Mouse (Mus musculus) adrenal gland, postnatal 14 days (tissue): ENCODE data around the gene Phox2a. TPM values are rescaled to one million over a fixed set of nuclear protein-coding genes. Genes with fewer than 3 reads are reported as not detected.
A peak's percentile ranks its signal among the peaks of the same experiment; 100 is the strongest.

Experiments
- DNase-seq: peaks from one replicate; pipeline ENCODE4 v3.0.0; 2021; ENCODE audit warnings: mixed read lengths
- long read RNA-seq, 2 experiments: library from polyadenylated mRNA; stranded (forward); transcript quantifications; one replicate each; pipeline ENCODE4 v2.0.0; 2021
- total RNA-seq: library from RNA; stranded (reverse); gene quantifications from 2 replicates; pipeline ENCODE4 v1.2.3, GENCODE M21; 2021

Phox2a gene
- 25.7 and 30.6 TPM in 2 replicates for total RNA-seq
- long read RNA-seq, experiment 1, transcript Phox2a-201 (3 exons, 1,609 nt): major isoform, 17 of 23 reads
- long read RNA-seq, experiment 1, partial matches to known transcripts: 5 of 23 reads
- long read RNA-seq, experiment 1, other reads (novel, unspliced or antisense): 0 of 23 reads
- long read RNA-seq, experiment 2, transcript Phox2a-201 (3 exons, 1,609 nt): major isoform, 11 of 16 reads
- long read RNA-seq, experiment 2, partial matches to known transcripts: 5 of 16 reads
- long read RNA-seq, experiment 2, other reads (novel, unspliced or antisense): 0 of 16 reads

- peak; percentile 58 for DNase-seq
Measured at GRCm38 (mm10) chr7:101817861-101818401, at the start of gene Phox2a. Gene Phox2a, plus strand, starts transcription at chr7:101818313.

- DNase-seq: no peak
Measured at GRCm38 (mm10) chr7:101770051-101770450, 48.1 kb upstream of the Phox2a start.

GRCm38 (mm10) chr7:101771604-101772003 lies 46.5 kb upstream of the Phox2a start:
- DNase-seq: no peak

DNA sequence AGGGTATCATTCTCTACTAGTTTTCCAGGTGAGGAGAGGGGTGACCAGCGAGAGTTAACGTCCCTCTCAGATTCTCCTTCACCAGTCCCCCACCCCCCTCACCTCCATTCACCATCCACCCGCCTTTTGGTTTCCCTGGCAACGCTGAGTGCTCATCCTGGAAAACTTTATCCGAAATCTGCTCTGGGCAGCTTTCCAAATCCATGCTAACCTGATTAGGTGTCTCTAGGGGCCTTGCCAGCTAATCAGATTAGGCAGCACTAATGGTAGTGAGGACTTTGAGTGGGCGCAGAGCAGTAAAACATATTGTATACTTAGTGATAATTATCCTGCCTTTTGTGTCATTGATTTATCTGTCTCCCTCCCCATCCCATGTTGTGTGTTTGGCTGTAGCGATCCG lies 45.4 kb upstream of the Phox2a start:
- DNase-seq: peak; percentile 65

- no peak for DNase-seq
Measured at GRCm38 (mm10) chr7:101777053-101777452, 41.1 kb upstream of the Phox2a start.

DNA sequence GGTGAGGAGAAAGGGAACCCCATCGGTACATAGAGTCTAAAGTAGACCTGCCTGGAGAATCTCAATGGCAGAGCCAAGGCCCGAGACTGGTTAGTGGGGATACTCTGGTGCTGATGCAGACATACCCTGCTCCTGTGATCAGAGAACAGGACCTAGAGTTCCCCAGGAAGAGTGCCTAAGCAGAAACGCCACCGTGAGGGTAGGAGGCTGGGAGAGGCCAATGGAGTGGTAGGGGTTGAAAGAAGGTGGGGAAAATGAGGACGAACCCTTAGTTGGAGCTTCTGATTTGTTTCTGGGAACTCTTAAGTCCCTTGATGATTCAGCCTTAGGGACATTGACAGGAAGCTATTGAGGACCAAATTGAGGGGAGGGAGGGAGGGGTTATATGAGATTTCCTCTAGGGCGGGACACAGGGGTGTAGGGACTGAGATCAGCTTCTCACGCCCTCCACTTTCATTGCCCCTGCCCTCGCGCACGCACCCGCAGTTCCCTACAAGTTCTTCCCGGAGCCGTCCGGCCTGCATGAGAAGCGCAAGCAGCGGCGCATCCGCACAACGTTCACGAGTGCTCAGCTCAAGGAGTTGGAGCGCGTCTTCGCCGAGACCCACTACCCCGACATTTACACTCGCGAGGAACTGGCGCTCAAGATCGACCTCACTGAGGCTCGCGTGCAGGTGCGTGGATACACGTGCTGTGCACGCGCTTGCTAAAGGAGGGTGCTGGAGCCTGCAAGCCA lies 2.4 kb downstream of the Phox2a start:
- no peak for DNase-seq

DNA sequence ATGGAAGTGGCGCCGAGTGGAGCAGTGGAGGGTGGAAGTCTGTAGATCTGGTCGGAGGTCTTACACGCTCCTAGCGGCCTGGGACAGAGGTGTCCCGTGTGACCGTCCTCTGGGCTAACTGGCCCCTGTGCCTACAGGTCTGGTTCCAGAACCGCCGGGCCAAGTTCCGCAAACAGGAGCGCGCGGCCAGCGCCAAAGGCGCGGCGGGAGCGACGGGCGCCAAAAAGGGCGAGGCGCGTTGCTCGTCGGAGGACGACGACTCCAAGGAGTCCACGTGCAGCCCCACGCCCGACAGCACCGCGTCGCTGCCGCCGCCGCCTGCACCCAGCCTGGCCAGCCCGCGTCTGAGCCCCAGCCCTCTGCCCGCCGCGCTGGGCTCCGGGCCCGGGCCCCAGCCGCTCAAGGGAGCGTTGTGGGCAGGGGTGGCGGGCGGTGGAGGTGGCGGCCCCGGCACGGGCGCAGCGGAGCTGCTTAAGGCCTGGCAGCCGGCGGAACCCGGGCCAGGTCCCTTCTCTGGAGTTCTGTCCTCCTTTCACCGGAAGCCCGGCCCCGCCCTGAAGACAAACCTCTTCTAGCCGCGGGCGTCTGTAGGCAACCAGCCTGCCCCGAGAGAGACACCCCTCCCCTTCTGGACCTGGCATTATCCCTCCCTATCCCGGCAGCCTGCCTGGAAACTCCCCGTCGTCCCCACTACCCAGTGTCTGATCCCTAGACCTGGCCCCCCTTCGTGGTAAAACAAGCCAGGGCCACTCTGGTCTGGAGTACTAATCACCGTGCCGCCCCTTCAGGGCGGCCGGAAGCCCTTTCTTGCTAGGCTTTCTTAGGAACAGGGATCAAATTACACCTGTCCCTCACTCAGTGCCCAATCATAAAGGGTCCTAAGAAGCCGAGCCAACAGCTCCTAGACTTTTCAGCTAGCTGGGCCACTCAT lies 3.7 kb downstream of the Phox2a start:
- peak; percentile 78 for DNase-seq

GRCm38 (mm10) chr7:101822836-101823757 lies 5.0 kb downstream of the Phox2a start:
- peak; percentile 79 for DNase-seq

DNA sequence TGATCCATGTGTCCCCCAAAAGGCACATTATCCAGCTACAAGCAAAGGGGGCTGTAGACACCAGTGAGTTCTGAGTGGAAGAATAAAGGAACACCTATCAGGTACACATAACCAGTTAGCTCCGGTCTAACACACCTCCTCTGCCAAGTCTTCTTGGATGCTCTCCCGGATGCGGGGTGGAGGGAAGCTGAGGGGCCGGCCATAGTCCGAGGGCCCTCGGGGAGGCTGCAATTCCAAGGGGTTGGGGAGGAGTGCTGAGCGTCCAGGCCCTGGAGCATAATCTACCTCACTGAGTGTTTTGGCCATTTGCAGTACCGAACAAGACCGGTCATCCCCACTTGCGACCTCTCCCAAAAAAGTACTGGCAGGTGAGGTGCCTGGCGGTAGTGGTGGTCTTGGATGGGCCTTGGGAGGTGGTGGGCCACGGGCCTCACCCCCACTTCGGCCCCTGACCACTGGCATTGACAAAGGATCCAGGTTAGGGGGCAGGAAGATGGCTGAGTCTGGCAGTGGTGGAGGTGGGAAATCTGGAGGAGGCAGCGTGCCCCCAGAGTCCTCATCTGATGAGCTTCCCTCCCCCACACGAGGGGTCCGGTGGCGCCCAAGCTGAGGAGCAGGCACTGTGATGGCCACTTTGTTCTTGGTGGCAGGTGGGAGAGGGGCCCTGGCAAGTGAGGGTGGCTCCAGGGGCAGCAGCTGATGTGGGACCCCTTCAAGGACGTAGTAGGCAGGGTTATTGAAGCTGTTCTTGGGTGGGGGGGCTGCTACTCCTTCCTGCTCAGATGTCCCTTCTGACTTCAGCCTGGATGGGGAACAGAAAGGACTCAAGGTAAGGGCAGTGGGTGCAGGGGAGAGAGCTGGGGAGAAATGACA lies 5.9 kb downstream of the Phox2a start:
- peak; percentile 42 for DNase-seq

GRCm38 (mm10) chr7:101830373-101830772 lies 12.3 kb downstream of the Phox2a start:
- DNase-seq: no peak

GRCm38 (mm10) chr7:101831437-101831836 lies 13.3 kb downstream of the Phox2a start:
- no peak for DNase-seq

DNA sequence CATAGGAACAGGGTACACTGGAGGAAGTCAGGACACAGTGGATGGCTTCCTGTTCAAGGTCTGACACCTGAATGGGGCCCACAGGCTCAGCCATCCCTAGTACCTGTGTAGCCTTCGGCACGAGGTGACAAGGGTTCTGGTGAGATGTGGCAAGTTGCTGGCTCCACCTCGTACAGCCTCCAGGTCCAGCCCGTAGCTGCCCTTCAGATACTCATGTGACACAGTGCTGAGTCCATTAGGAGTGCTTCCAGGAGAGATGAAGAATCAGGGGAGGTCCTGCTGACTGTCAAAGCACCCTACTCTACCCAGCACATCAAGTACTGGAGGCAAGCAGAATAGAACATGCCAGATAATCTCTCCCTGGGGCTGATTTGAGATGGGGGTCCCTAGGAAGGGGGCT lies 14.3 kb downstream of the Phox2a start:
- DNase-seq: no peak

DNA sequence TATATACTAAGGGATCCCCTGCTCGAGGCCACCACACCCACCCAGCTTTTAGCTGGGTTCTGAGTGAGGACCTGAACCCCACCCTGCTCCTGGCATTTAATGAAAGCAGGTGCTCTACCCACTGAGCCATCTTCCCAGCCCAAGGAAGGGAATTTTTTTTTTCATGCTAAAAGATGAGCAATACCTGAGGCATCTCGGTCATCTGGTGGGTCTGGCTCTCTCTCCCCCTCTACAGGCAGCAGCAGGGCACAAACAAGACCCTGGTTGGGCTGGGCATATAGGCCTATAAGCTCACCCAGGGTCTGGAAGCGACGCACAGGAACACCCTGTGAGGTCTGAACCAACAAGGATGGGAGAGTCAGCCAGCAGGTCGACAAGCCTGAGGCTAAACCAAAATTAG lies 15.2 kb downstream of the Phox2a start:
- DNase-seq: no peak

DNA sequence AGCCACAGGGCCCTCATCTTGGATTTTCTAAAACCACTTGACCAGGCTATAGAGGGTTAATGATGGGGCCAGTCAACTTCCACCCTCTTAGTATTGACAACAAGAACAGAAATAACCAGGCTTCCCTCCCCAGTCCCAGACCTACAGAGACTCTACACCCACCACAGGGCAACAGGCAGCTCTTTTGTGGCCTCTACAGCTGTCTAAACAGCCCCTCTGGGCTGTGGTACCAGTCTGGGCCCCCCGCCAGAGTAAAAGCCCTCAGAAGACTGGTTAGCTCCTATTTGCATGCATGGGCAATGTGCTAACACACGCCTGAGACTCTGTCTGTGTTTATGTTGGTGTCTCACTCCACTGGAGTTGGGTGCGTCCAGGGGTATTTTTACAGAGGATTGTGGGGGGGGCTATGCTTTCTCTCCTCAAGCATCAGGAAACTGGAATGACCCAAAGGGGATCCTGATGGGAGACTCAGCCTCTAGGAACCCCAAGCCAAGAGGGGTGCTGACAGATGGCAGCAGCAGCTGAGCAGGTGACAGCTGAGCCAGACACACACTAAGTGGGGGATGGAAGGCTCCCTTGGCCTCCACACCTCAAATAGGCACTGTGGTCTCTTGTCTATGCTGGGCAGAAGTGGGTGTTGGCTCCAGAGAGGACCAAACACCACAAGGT lies 15.9 kb downstream of the Phox2a start:
- no peak for DNase-seq

- no peak for DNase-seq
Measured at GRCm38 (mm10) chr7:101834903-101835302, 16.8 kb downstream of the Phox2a start.

DNA sequence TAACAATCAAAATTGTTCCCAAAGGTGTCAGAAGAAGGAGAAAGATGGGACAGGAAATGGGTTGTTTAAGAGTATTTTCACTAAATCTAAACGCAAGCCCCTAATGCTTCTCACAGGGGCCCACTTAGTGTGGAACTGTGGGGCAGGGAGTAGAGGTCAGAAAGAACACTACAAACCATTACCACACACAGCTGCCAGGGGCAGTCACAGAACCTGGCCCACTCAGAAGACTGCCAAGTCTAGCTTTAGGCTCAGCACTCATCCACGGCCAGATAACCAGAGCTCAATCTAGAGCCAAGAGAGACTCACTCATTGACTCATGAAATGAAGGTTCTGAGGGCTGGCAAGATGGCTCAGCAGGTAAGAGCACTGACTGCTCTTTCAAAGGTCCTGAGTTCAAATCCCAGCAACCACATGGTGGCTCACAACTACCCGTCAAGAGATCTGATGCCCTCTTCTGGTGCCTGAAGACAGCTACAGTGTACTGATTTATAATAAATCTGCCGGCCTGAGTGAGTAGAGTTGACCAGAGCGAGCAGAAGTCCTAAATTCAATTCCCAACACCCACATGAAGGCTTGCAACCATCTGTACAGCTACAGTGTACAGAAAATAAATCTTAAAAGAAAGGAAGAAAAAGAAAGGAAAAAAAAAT lies 17.5 kb downstream of the Phox2a start:
- no peak for DNase-seq

DNA sequence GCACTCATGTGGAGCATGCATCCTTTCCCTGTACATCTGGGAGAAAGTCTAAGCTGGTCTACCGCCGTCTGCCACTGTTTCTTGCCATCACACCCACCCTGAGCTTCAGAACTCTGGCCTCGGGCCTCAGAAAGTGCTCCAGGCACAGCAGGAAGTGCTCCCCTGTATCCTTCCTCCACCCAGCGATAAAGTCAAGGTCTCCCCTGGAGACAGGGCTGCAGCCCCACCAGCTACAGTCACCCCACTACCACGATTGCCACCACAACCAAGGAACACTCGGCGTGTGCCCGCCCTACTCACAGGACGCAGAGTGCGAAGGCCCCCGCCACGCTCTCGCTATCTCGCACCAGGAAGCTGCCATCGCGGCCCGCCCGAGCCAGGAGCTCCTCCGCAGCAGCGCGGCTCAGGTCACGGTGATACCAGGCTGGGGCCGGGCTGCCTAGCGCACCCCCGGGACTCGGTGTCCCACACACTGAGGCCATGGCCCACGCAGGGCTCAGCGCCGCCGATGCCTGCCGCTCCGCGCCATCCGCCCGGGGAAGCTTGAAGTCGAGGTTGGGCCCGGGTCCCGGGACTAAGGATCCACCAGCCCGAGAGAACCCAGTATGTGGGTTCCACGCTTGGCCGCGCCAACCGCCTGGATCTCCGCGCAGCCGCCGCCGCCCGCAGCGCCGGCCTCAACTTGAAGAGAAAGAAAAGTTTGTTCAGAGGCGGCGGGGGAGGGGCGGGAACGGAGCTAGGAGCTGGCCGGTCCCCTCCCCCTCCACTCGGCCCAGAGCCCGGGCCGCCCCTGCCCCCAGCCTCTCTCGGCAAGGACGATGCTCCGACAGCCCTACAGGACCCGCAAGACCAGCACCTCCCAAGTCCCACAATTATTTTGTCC lies 18.4 kb downstream of the Phox2a start:
- peak; percentile 86 for DNase-seq

DNA sequence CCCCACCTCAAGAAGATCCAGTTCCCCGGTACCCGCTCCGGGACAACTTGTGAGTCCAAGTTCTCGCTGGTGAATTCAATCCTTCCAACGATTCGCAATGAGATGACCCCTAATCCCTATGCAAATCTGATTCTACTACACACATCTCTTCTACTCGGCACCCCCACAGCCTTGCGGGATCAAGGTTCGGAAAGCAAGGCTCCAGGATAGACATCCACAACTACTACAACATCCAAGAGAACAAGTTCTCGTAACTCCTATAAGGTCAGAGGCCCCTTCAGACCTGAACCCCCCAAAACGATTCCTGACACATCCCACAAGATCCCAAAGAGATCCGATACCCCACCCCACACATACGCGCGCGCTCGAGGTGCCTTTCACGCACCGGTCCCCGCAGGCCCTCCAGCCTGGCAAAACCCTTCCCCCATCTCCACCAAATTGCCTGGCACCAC lies 19.1 kb downstream of the Phox2a start:
- no peak for DNase-seq
